Mouse (Mus musculus) gonadal fat pad, adult 2 months (tissue): ENCODE measurements around the gene AC131692.1. TPM values are rescaled to one million over a fixed set of nuclear protein-coding genes. Genes with fewer than 3 reads are reported as not detected.

Source experiments
- DNase-seq: peaks from one replicate; pipeline ENCODE4 v3.0.0-alpha.2; 2012; ENCODE audit warnings: low read depth
- polyA plus RNA-seq: library from polyadenylated mRNA; depleted of rRNA; stranded (reverse); fragments of >200 nt; gene quantifications from 2 replicates; pipeline ENCODE4 v1.2.3, GENCODE M21; 2012

The AC131692.1 gene
- polyA plus RNA-seq, 1 experiment = not detected

DNA sequence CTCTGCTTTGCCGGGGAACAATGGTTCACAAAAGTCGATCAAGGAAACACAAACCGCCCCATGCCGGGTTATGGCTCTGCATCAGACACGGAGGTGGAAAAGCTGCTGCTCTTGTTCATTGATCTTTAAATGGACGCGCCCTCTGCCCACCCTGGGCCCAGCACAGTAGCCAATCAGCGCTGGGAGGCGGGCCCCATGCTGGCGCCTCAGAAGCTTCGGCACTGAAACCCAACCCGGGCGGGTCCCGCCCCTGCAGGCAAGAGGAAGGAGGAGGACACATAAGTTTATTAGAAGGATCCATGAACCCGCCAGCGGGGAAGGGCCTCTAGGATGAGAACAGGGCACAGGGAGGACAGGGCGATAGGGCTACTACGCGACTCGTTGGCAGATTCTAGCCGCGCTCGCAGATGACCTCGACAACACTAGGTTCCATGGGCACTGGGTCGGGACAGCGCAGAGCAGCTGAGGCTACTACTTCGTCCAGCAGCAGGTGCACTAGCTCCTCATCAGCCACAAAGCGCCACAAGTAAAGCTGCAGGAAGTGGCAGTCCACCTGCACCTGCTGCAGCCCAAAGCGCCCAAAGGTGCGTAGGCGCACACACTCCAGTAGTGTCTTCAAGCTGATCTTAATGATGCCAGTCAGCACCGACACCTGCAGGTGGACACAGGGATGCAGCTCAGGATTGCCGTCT, 26.3 kb upstream of the AC131692.1 start, which contains the start of gene Tm7sf2:
Gene Tm7sf2 (minus strand): TSS at position 650 of the 692 bp plus-strand sequence.
- no peak for DNase-seq

DNA sequence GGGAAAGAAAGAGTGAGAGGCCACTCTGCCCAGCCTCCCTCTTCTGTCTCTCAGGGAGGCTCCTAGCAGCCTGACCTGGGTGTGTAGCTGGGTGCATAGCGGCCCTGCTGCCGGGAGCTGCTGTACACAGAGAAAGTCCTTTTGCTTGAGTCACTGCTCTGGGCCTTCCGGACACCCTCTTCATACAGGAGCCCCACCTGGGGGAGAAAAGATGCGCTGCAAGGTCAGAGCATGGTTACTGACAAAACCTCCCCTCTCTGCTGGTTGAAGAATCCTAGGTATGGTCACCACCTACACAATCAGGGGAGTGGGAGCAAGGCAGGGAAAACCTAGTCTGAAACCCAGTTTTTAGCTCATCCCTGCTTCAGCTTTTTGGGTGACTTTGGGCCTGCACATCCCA, 25.3 kb upstream of the AC131692.1 start:
- no peak for DNase-seq

DNA sequence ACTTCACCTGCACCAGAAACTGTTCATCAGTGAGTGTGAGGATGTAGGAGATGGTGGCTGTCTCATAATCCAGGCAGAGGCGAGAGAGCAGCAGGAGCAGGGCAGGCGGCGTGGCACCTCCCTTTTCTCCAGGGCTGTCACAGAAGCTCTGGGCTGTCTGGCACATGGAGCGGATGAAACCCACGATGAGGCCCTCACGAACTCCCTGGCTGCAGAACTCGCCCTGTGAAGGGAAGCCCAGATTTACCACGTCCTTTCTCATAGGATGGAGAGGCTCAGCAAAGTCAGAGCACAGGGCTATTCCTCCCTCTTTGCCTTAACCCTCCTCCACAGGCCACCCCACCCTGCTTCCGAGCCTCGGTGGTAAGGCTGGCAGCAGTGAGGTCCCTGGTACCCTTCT, 24.4 kb upstream of the AC131692.1 start:
- no peak for DNase-seq

DNA sequence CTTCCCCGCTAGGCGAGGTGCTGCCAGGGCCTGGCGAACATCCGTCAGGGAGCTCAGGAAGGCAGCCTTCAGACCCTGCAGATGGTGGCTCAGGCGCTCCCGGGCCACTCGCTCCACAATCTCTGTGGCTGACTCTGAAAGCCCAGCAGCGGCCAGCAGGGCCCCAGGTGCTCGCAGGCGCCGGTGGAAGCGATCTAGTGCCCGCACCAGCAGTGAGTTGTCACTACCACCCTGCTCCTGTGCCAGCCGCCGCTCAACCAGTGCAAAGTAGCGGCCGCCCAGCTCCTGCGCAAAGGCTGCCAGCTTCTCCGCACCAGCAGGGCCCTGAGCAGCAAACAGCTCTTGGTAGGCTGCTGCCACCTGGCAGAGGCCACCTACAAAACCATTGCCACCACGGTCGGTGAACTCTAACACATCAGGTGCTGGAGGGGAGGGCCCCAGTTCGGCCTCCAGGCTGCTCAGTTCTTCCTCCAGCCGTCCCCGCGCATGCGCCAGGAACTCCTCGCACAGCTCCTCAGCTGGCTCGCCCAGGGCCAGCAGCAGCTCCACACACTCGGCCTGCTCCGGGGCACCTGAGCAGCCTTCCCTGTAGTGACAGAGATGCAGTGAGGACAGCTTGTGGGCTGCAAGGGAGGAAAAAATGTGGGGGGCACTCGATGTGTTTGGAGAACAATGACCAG, 23.5 kb upstream of the AC131692.1 start:
- DNase-seq = no peak

DNA sequence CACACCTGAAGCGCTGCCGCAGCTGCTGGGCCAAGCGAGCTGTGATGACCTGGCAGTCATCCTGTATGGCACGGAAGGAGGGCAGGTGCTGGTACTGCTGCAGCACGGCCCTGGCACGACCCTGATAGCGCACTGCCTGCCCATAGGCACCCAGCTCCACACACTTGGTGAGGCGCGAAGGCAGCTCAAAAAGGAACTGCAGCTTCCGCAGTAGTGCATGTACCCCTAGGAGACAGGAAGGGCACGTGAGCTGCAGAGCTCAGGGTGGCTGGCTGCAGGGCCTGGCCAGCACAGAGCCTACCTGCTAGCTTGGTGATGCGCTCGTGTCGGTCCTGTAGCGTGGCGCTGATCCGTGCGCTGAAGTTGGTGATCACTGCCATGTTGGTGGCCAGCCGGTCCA, 23.0 kb upstream of the AC131692.1 start:
- no peak for DNase-seq

DNA sequence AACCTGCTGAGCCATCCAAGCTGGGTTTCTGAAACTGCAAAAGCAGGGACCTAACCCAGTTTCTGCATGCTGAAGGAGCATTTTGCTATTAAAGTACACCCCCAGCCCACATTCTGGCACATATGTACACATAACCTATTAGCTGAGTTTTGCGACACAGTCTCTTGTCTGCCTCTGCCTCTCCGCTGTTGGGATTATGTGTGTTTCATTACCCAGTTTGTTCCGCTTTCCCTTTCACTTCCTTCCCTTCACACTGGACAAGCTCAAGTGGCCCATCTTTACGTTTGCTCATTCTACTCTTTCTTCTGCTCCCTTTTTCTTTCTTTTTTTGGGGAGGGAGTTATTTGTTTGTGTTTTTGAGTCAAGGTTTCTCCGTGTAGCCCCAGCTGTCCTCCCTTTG, 20.3 kb upstream of the AC131692.1 start:
- DNase-seq = no peak

DNA sequence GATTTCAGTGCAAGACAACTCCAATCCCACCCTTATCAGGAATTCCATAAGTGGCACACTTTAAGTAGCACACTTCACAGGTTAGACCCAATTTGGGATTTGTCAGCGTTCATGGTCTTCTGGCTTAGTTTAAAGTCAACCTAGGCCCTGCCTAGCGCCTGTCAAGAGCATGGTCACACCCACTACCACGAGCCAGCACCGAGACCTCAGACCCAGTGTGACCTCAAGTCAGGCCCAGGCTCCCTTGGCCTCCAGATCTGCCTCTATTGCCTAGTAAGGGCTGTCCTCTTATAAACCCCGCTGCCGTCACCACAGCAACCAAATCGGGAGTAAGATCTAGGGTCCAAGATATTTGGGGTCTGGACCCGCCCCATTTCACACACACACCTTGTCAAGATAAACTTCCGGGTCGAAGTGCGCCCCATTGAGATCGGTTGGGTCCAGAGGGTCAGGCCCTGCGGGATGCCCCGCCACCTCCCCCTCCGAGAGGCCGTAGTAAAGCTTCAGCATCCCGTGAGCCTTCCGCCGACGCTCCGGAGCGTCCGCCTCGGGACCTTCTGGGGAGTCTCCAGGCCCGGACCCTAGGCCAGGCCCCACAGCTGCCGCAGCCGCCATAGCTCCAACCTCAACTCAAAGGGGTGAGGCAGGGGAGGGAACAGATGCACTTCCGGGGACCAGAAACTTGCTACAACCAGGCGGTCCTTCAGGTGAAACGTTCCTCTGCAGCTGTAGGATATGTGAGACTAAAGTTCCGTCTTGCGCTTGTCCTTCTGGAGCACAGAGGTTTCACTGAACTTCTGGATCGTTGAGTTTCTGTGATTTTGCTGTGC, 17.4 kb upstream of the AC131692.1 start, which contains the start of gene Vps51:
Gene Vps51 (minus strand): TSS at position 668 of the 830 bp plus-strand sequence.
- DNase-seq = no peak

DNA sequence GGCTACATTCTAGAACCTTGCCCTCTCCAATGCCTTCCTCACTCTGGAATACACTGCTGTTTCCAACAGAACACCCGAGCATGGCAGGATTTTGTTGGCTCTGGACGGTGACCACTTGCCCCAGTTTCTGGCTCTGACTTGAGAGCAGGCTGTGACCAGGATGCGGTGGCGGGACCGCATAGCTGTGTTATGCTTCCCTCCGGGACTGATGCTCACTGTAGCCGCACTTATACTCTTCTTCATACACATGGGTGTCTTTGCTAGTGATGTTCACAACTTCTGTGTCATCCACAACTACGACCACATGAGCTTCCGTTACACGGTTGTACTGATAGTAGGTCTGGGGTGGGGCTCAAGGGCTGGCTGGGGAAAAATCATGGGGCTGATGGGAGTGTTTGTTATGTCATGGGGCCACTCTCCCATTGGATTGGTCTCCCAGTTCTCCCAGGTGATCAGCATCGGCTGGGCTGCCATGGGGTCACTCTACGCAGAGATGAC, 14.2 kb upstream of the AC131692.1 start, which contains the start of gene Tmem262:
Gene Tmem262 (plus strand): TSS at position 51 of the 498 bp plus-strand sequence.
- DNase-seq = no peak

DNA sequence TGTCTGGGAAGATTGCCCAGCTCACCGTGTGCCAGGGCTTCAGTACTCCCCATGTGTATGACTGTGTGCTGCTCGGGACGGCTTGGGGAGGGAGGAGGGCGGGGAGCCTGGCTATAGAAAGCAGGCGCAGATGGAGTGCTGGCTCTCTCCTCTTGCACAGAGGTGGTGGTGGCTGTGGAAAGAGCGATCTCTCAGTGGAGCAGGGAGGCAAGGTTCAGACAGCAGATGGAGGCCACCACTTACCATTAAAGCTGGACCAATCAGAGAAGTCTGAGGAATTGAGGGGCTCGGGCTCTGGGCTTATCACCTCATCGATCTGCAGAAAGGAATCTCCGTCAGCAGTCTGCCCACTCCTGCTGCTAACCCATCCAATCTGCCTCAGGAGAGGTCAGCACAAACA, 12.1 kb upstream of the AC131692.1 start, which contains the start of gene Gm28374:
Gene Gm28374 (minus strand): TSS at position 101 of the 400 bp plus-strand sequence.
- DNase-seq = no peak

DNA sequence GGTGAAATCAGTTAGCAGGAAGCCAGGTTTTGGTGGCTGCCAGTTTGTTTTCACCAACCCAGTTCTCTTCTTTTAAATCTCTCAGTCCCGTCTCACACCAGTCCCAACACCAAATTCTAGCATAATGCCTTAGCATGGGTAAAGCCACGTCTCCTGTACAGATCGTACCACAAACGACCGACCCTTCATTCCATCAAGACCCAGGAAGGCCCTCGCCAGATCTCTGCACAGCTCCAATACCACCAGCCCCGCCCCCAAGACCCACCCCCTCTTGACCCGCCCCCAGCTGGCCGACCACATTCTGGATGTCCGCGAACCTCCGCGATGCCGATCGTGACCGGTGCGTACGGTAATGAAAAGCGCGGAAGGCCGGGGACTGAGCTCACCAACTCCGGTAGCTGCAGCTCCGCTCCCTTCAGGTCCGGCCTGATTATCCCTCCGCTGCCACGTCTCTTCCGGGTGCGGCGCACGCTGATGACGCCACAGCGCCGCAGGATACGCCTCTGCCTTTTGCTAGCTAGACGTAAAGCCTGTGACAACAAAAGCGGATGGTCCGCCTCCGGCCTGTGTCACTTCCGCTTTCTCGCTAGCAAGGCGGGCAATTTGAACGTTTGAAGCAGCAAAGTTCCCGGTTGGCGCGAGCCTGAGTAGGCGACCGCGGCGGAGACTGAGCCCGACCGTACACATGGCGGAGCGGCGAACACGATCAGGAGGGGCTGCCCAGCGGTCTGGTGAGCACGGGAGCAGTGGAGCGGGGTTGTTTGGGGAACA, 9.6 kb upstream of the AC131692.1 start, which contains the start of the genes Zfpl1 and Cdca5:
Gene Zfpl1 (minus strand): TSS at position 479 of the 771 bp plus-strand sequence.
Gene Cdca5 (plus strand): TSS at position 506 of the 771 bp plus-strand sequence.
- no peak for DNase-seq

DNA sequence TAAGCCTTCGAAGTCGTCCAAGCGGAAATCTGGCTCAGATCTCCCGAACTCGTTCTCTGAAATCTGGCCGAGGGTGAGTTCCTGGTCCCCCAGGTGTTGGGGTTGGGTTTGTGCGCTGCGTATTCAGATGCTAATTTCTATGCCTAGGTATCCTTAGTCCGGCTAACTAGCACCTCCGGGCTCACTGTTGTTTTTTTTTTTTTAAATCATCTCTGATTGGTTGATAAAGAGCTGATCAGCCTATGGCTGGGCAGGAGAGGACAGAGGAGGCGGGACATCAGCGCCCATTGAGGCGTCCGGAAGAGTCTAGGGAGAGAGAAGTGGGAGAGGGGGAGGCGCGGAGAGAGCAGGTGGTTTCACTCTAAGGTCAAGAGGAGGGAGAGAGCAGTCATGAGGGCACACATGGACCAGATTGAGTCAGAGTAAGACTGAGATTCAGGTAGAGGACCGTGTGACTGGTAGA, 8.8 kb upstream of the AC131692.1 start:
- DNase-seq = no peak

DNA sequence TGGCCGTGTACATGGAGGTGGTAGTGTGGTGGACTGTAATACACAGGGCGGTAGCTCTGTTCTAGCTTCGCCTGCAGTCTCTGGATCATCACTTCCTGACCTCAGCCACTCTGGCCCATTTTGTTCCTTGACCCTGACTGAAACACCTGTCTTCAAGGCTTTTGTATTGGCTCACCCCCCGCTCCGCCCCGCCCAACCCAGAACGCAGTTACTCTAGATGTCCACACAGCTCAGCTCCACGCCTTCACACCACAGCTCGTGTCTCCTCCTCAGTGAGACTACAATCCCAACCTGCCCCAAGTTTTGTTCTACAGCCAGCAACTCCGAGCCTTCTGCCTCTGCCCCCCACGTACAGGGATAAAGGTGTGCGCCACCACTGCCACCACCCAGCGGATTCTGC, 5.4 kb upstream of the AC131692.1 start:
- no peak for DNase-seq

DNA sequence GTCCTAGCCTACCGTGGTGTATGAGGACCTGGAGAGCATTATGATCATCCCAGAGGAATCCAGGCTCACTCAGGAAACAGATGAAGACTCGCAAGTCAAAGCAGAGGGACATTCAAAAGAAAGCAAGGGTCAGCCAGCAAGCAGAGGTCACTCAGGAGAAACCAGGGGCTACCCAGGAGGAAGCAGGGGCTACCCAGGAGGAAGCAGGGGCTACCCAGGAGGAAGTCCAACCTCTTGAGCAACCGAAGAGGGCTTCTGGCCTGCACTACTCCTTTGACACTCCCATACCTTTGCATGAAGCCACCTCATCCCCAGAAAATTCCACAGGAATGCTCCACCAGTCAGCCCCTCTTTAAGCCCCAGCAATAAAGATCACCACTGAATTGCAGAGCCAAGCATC, 3.6 kb downstream of the AC131692.1 start:
- no peak for DNase-seq

DNA sequence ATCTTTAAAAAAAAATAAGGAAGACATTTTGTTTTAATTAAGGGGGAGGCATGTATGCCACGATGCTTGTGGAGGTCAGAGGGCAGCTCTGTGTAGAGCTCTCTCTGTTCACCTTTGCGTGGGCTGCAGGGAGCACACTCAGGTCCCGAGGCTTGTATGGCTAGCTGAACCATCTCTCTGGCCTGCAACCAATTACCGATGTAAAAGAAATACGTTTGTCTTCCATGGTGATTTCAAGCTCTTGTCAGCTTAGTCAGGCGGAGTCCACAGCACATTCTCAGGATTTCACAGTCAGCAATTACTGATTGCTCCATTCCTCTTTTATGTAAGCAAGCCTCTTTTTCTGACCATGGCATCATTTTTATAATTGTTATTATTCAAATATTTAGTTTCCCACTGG, 7.0 kb downstream of the AC131692.1 start:
- DNase-seq = no peak

DNA sequence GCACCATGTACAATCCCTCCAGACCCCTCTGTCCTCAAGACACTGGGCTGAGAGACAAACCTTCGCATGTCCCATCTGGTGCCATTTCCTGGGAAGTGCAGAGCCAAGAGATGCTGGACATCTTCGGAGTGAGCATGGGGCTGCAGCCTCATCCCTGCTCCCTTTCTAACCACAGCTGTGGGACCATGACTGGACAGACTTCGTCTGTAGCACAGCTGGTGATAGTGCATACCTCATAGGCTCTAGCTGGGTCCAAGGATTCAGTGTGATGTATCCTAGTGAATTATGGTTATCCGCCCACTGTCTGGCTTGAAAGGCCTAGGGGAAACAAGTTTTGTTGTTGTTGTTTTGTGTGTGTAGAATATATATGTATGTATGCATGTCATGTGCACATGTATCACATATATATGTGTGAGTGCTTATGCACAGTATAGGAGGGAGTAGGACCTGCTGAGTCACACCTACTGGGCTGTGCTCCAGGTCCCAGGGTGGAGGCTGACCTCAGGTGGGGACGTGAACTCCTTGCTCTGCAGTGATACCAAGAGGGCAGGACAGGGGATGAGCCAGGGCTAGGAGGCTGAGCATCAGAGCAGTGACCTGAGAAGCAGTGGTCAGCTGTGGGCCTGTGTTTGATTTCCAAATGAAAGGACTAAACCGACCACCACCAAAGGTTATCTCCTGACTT, 8.1 kb downstream of the AC131692.1 start:
- DNase-seq = no peak

DNA sequence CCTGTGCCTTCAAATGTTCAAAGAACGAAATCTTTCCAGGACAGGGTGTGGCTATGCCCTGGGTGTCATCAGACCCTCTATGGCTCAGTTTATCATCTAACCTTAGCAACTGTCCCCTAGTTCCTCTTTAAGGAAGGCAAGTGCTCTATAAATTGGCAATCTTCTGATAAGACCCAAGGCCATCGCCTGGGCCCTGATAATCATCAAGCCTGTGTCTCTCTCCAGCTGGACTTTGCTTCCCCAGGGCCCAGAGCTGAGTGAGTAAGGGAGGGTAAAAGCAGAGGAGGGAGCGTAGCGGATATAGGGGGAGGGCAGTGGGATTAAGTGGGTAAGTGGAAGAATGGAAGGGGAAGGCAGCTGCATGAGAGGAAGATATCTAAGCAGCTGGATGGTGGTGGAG, 10.3 kb downstream of the AC131692.1 start:
- no peak for DNase-seq

DNA sequence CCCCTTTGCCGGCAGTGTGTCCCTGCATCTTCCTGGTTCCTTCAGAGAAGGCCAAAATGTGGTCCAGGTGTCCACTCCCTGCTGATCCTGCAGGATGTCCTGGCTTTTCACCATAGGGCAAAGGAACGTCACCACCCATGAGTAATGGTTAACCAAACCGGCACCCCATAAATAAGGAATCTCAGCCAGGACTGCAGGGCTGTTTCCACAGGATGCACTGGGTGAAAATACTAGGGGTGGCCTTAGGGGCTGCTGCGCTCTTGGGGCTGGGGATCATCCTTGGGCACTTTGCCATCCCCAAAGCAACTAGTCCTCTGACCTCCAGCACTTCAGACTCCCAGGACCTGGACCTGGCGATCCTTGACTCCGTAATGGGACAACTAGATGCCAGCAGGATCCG, 11.4 kb downstream of the AC131692.1 start, which contains the start of gene Naaladl1:
Gene Naaladl1 (plus strand): TSS at position 197 of the 400 bp plus-strand sequence.
- DNase-seq = no peak

DNA sequence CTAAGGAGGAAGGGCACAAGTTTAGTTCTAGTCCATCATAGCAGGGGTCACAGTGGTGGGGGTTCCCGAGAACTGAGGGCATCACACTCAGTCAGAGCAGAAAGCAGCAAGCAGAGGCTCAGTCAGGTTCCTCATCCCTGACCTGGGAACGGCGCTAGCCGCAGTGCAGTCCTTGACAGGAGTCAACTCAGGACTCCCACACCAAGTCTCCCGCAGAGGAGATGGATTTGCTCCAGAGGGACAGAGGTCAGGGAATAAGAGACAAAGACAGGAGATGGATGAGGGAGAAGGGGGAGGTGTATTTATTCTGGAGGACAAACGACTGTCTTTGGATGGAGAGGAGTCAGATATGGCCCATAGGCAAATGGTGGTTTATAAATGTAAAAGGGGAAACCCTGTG, 18.9 kb downstream of the AC131692.1 start:
- DNase-seq = no peak

DNA sequence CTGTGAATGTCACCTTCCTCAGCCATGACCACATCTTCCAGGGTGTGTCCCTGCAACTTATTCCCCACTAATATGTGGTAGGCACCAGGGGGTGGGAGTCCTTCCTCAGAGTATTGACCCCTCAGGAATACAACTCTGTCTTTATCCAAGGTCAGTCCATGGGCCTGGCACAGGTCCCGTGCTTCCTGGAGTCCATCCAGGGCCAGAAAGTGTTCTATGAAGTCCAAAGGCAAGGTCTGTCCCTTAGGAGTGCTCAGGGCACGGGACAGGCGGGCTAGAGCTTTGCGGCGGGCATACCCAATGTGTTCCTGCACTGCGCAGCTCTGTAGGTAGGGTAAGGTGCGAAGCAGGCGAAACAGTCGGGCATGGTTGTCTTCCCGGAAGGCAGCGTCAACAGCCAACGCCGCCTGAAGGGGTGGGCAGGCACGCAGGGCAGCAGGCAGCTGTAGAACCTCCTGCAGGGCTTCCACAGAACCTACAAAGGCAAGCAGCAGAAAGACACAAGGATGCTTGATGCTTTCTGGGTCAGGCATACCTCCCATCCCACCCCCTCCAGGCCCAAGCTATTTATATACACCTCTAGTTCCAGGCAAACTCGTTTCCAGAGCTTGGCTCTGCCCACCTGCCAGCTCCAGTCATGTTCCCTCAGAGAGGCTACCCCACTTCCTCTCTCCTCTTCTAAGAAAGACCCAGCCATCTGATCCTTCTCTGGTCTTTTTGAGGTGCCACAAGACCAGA, 22.1 kb downstream of the AC131692.1 start:
- DNase-seq = no peak
